Mouse (Mus musculus) small intestine, adult 2 months (tissue): Measurements from ENCODE around the gene Rai1.

Source experiments
- CTCF ChIP-seq: fragments of 200-500 bp; IDR thresholded peaks from 2 replicates; pipeline ENCODE4 v1.5.1; 2012; ENCODE audit warnings: low read depth, mild to moderate bottlenecking, control low read depth, inconsistent platforms, low read length, moderate library complexity, mixed read lengths; ENCODE audit not compliant: insufficient replicate concordance, insufficient read length; ENCODE audit errors: extremely low read depth
- POLR2A ChIP-seq: fragments of 200-500 bp; IDR thresholded peaks from 2 replicates; pipeline ENCODE4 v1.6.1; 2012; ENCODE audit warnings: low read depth, mild to moderate bottlenecking, control low read depth, inconsistent platforms, low read length, moderate library complexity

DNA sequence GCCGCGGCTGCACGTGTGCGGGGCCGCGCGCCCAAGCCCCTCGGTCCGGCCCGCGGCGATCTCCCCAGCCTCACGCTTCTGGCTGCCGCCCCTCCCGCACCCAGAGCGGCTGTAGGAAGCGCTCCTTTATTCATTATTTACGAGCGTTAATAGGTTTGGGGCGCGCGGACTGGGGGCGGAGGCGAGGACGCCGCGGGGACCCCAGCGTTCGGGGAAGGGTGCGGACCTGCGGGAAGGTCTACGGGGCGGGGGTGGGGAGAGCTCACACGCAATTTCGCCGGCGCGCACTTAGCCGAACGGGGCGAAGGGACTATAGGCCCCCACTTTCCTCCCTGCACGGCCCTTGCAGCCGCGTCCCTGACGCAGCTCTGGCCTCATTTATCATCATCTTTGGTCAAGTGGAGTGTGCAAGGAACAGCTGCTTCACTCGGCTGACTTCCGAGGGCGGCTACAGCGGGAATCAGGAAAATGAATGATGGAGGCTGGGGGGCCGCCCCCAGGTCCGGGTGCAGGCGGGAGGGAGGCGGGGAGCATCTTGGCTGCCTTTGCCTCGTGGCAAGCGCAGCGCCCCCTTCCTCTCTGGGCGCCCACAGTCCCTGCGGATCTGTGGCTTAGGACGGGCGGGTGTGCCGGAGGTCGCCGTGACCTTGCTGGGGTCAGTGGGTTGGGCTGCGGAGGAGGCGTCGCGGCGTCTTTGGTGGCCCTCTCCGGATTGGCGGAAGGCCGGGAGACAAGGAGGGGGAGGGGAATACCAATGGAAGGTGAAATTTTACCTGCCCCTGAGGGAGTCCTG, 71.6 kb downstream of the Rai1 start:
- TF ChIP-seq CTCF (no peak), POLR2A (no peak)
